Mouse (Mus musculus) liver, embryonic 16.5 days (tissue): ENCODE data around the gene Xpnpep3. TPM values are rescaled to one million over a fixed set of nuclear protein-coding genes. Genes with fewer than 3 reads are reported as not detected.

Source experiments
- ATAC-seq: fragments of 200-750 bp; cut with Nextera tagmentation; 2 replicates; pipeline ENCODE4 v1.8.0; 2017; ENCODE audit warnings: low read depth, mild to moderate bottlenecking, moderate number of reproducible peaks, moderate library complexity
- H3K27ac ChIP-seq: fragments of 300-500 bp; sonication (generic); 2 replicates; pipeline ENCODE4 v1.5.1; 2014; ENCODE audit warnings: mild to moderate bottlenecking, low read length
- H3K27me3 ChIP-seq: fragments of 300-500 bp; sonication (generic); 2 replicates; pipeline ENCODE4 v1.6.1; 2014; ENCODE audit warnings: low read depth, low read length, mixed read lengths; ENCODE audit not compliant: control insufficient read depth, insufficient read depth
- H3K36me3 ChIP-seq: fragments of 300-500 bp; sonication (generic); 2 replicates; pipeline ENCODE4 v1.6.1; 2014; ENCODE audit warnings: mild to moderate bottlenecking; ENCODE audit not compliant: control insufficient read depth, insufficient read depth
- H3K4me1 ChIP-seq: fragments of 300-500 bp; sonication (generic); 2 replicates; pipeline ENCODE4 v1.6.1; 2014; ENCODE audit warnings: low read depth, low read length, mixed read lengths; ENCODE audit not compliant: control insufficient read depth
- H3K4me2 ChIP-seq: fragments of 300-500 bp; sonication (generic); 2 replicates; pipeline ENCODE4 v1.6.1; 2014; ENCODE audit warnings: low read depth, low read length, mixed read lengths
- H3K4me3 ChIP-seq: fragments of 300-500 bp; sonication (generic); 2 replicates; pipeline ENCODE4 v1.5.1; 2014; ENCODE audit warnings: low read depth, mild to moderate bottlenecking, low read length
- H3K9ac ChIP-seq: fragments of 300-500 bp; sonication (generic); 2 replicates; pipeline ENCODE4 v1.6.1; 2014; ENCODE audit warnings: low read depth, low read length
- H3K9me3 ChIP-seq: fragments of 300-500 bp; sonication (generic); replicated peaks from 2 replicates; pipeline ENCODE4 v1.6.1; 2016; ENCODE audit warnings: low read length; ENCODE audit not compliant: control insufficient read depth
- WGBS: fragments of 180-500 bp; shearing (Covaris S2); extraction: QIAGEN DNeasy Blood & Tissue Kit; methylation state at CpG from one replicate; pipeline ENCODE4 v1.1.7; 2014; ENCODE audit not compliant: insufficient replicate concordance; 5-methylcytosine and 5-hydroxymethylcytosine counted together
- polyA plus RNA-seq: library from polyadenylated mRNA; unstranded; fragments of >200 nt; fragmentation: Nextera tagmentation; extraction: Ambion mirVana; gene quantifications from 2 replicates; pipeline ENCODE4 v1.2.1, GENCODE M21; 2015

The Xpnpep3 gene
- polyA plus RNA-seq, 1 experiment from 2014 or later, result 6.6 TPM

- Histone ChIP-seq H3K27ac (peak overlapping the region; percentile 53; the same call in 1 of the 2 replicates), H3K9ac (no peak overlapping the region), H3K9me3 (no peaks in the 10 kb centered on the region), H3K4me1 (peaks cover 20% of the 10 kb centered on the region), H3K4me3 (no peak overlapping the region), H3K27me3 (no peaks in the 10 kb centered on the region), H3K4me2 (no peak overlapping the region), H3K36me3 (no peaks in the 10 kb centered on the region)
- WGBS, result 77% methylated on average over 4 of the region's 4 CpGs
- ATAC-seq, result no peak
Observed at GRCm38 (mm10) chr15:81418065-81418464, 18.1 kb downstream of the Xpnpep3 start.

GRCm38 (mm10) chr15:81421454-81421853, 21.5 kb downstream of the Xpnpep3 start:
- H3K4me2 ChIP-seq, result no peak overlapping the region
- no peak overlapping the region for H3K9ac ChIP-seq
- H3K27ac ChIP-seq, result peak overlapping the region; percentile 37; the same call in 1 of the 2 replicates
- 42% methylated on average over 1 of the region's 1 CpGs for WGBS
- no peaks in the 10 kb centered on the region for H3K27me3 ChIP-seq
- H3K4me3 ChIP-seq, result no peak overlapping the region
- no peaks in the 10 kb centered on the region for H3K9me3 ChIP-seq
- peaks cover 17% of the 10 kb centered on the region for H3K4me1 ChIP-seq
- no peak for ATAC-seq
- H3K36me3 ChIP-seq, result no peaks in the 10 kb centered on the region

GRCm38 (mm10) chr15:81422156-81422681, 22.3 kb downstream of the Xpnpep3 start:
- Histone ChIP-seq H3K9ac (no peak overlapping the region), H3K9me3 (no peaks in the 10 kb centered on the region), H3K4me3 (no peak overlapping the region), H3K4me2 (peak overlapping the region; percentile 23), H3K36me3 (no peaks in the 10 kb centered on the region), H3K27me3 (no peaks in the 10 kb centered on the region), H3K4me1 (peaks cover 13% of the 10 kb centered on the region), H3K27ac (peak overlapping the region; percentile 35)
- WGBS, result 64% methylated on average over 7 of the region's 7 CpGs
- ATAC-seq, result no peak

- H3K4me1 ChIP-seq, result peaks cover 6% of the 10 kb centered on the region
- 74% methylated on average over 3 of the region's 3 CpGs for WGBS
- H3K9me3 ChIP-seq, result no peaks in the 10 kb centered on the region
- H3K36me3 ChIP-seq, result peaks cover 7% of the 10 kb centered on the region
- no peak overlapping the region for H3K4me2 ChIP-seq
- H3K27ac ChIP-seq, result no peak overlapping the region
- H3K27me3 ChIP-seq, result no peaks in the 10 kb centered on the region
- no peak overlapping the region for H3K9ac ChIP-seq
- ATAC-seq, result no peak
- no peak overlapping the region for H3K4me3 ChIP-seq
Observed at GRCm38 (mm10) chr15:81425311-81425710, 25.4 kb downstream of the Xpnpep3 start.

- H3K4me1 ChIP-seq, result no peaks in the 10 kb centered on the region
- no peak overlapping the region for H3K27ac ChIP-seq
- WGBS, result 30% methylated on average over 2 of the region's 2 CpGs
- H3K27me3 ChIP-seq, result no peaks in the 10 kb centered on the region
- no peak overlapping the region for H3K9ac ChIP-seq
- no peak overlapping the region for H3K4me2 ChIP-seq
- no peaks in the 10 kb centered on the region for H3K9me3 ChIP-seq
- peaks cover 7% of the 10 kb centered on the region for H3K36me3 ChIP-seq
- no peak overlapping the region for H3K4me3 ChIP-seq
- ATAC-seq, result no peak
Observed at GRCm38 (mm10) chr15:81427947-81428346, 28.0 kb downstream of the Xpnpep3 start.

- Histone ChIP-seq H3K4me3 (no peak overlapping the region), H3K4me2 (no peak overlapping the region), H3K36me3 (peaks cover 7% of the 10 kb centered on the region), H3K4me1 (no peaks in the 10 kb centered on the region), H3K9ac (no peak overlapping the region), H3K27ac (no peak overlapping the region), H3K9me3 (no peaks in the 10 kb centered on the region), H3K27me3 (no peaks in the 10 kb centered on the region)
- ATAC-seq, result no peak
- WGBS, result 81% methylated on average over 1 of the region's 1 CpGs
Observed at GRCm38 (mm10) chr15:81431195-81431594, 31.3 kb downstream of the Xpnpep3 start.

- Histone ChIP-seq H3K9me3 (no peaks in the 10 kb centered on the region), H3K4me2 (no peak overlapping the region), H3K27me3 (no peaks in the 10 kb centered on the region), H3K9ac (no peak overlapping the region), H3K4me3 (no peak overlapping the region), H3K27ac (no peak overlapping the region), H3K4me1 (no peaks in the 10 kb centered on the region), H3K36me3 (peaks cover 5% of the 10 kb centered on the region)
- no peak for ATAC-seq
- WGBS, result 88% methylated on average over 1 of the region's 1 CpGs
Observed at GRCm38 (mm10) chr15:81438345-81438744, 38.4 kb downstream of the Xpnpep3 start.

GRCm38 (mm10) chr15:81439236-81439635, 39.3 kb downstream of the Xpnpep3 start:
- Histone ChIP-seq H3K9ac (no peak overlapping the region), H3K27ac (no peak overlapping the region), H3K4me2 (no peak overlapping the region), H3K4me3 (no peak overlapping the region), H3K9me3 (no peaks in the 10 kb centered on the region), H3K4me1 (no peaks in the 10 kb centered on the region), H3K27me3 (no peaks in the 10 kb centered on the region), H3K36me3 (peaks cover 5% of the 10 kb centered on the region)
- no peak for ATAC-seq

- peak; percentile 35; the same call in 1 of the 2 replicates for ATAC-seq
- H3K27me3 ChIP-seq, result no peaks in the 10 kb centered on the region
- H3K4me1 ChIP-seq, result no peaks in the 10 kb centered on the region
- H3K9ac ChIP-seq, result no peak overlapping the region
- H3K4me3 ChIP-seq, result no peak overlapping the region
- no peak overlapping the region for H3K27ac ChIP-seq
- no peak overlapping the region for H3K4me2 ChIP-seq
- H3K36me3 ChIP-seq, result peaks cover 4% of the 10 kb centered on the region; the same call in 1 of the 2 replicates
- WGBS, result 27% methylated on average over 3 of the region's 3 CpGs
- H3K9me3 ChIP-seq, result no peaks in the 10 kb centered on the region
Observed at GRCm38 (mm10) chr15:81448463-81448862, 48.5 kb downstream of the Xpnpep3 start.
